Mouse (Mus musculus) spleen, postnatal 4 days (tissue): Measurements from ENCODE around the gene Vta1.

Experiments used
- DNase-seq, 2 experiments: peaks; one replicate each; pipeline ENCODE4 v3.0.0; 2022; ENCODE audit warnings: low spot score in 2 of 2

Vta1 gene

DNA sequence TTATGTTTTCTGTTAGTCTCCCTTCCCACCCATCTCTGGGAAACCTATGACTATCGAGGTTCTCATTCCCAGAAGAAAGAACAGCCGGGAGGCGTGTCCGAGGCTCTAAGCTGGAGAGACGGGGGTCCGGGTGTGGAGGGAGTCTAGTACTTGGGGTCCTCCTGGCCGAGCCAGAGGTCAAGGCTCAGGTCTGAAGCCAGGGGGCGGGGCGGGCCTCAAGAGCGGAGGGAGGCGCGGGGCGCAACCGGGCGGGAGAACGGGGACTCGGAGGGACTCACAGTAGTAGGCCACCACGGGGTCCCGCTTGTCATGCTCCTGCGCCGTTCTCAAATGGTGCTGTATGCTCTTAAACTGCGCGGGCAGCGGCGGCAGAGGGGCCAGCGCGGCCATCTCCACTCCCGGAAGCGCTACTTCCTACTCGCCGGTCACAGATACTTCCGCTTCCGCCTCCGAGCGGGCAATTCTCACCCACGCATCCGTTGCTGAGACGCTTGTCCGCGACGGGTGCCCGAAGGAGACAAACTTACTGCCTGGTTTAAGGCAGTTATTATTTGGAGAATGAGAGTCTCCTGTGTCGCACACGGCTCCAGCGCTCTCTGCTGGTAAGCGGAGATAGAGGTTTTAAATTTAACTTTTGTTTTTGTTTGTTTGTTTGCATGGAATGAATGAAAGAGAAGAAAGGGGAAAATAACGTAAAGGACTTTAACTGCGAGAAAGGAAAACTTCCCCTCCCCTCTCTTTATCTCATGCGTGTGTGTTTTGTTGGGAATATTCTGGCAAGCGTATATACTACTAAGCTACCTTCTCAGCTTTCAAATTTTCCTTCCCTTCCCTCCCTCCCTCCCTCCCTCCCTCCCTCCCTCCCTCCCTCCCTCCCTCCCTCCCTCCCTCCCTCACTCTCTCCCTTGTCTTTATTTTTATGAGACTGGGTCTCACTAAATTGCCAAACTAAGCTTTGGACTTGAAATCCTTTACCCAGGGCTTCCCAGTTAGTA, at the start of gene Vta1, which contains the start of gene Nmbr:
Gene Vta1, minus strand, starts transcription at position 489 of the 995 bp plus-strand sequence.
Gene Nmbr, plus strand, starts transcription at position 520 of the 995 bp plus-strand sequence.
- DNase-seq, result peak; percentile 94 to 95

DNA sequence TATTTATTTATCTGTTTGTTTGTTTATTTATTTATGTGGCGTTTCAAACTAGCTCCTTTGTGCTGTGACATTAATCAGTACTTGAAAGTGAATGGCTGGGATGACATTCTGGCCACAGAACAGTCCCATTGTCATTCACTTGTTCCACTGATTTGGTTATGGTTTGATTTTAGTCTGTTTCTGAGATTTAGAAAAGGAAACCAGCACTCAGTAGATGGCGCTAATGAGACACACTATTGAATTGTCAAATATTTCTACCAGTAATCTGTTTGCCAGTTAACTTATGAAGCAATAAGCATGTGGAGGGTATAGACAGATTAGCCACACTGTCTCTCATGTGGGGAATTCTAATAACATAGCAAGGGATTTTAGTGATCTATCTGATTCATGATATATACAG, 28.9 kb upstream of the Vta1 start:
- no peak for DNase-seq

DNA sequence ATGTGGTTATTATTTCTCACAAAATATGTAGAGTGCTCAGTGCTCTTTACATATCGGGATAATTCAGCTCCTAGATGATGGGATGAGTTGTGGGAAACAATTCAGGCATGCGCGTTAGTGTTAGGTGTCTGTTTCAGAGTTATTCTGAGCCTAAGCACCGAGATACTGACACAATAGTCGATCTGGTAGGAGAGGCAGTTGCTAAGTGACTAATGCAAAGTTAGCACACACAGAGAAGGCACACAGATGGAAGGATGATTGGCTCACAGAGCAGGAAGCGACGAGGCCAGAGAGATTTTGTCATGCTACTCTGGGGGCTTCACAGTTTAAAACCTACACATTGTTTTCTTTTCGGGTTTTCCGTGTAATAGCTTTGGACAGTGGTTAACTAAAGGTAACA, 20.3 kb upstream of the Vta1 start:
- no peak for DNase-seq

DNA sequence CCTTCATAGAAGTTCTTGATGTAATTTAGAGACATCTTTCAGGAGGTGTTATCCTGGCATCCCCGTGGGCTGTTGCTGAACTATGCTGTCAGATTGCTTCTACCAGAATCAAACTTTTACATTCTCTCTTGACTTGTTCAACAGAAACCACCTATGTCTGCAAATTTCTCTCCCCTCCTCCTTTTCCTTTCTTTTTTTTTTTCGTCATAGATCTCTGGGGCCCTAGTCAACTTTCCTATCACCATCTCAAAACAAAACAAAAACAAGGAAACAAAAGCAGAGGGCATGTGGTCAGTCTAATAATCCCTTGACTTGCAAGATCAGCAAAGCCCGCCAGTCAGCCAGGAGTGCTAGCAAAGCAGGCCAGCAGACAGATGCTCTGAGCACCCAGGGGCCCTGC, 12.8 kb upstream of the Vta1 start, which contains the start of gene Gje1:
Gene Gje1, minus strand, starts transcription at position 101 of the 400 bp plus-strand sequence.
- DNase-seq, result no peak

- DNase-seq, result no peak
Measured at GRCm38 (mm10) chr10:14703830-14704420, 1.4 kb downstream of the Vta1 start.

DNA sequence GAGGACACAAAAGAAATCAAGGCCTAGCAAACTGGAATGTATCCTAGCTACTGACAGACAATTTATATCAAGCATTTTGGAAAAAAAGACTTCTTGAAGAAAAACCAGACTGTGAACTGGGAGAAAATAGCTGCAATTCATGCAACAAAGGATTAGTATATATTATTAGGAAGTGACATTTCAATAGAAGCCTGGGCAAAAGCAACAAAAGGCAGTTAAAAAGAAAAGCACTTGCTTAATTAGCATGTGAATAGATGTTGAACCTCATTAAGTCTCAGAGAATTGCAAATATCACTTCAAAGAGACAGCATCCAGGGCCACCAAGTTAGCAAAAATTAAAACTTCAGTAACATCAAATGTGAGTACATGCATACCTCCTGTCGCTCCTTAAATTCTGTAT, 2.1 kb downstream of the Vta1 start:
- no peak for DNase-seq

DNA sequence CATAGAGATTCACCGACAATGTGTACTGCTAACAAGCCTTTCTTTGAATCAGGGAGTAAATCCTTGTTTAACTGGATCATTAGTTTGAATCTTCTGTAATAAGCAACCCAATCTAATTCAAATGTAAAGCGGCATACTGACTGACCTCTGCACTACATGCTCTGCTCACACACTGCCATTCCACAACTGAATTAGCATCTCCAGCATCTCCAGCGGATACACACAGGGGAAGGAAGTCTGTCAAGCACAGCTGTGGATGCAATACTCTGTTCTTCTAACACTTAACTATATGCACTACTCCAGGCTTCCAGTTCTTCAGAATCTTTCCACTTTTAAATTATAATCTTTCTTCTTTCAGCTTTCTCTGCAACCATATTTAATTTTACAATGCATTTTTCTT, 15.0 kb downstream of the Vta1 start:
- no peak for DNase-seq

GRCm38 (mm10) chr10:14688785-14689442, 16.4 kb downstream of the Vta1 start:
- DNase-seq, result no peak

- no peak for DNase-seq
Measured at GRCm38 (mm10) chr10:14685663-14686062, 19.7 kb downstream of the Vta1 start.

- no peak for DNase-seq
Measured at GRCm38 (mm10) chr10:14666147-14666546, 39.2 kb downstream of the Vta1 start.

DNA sequence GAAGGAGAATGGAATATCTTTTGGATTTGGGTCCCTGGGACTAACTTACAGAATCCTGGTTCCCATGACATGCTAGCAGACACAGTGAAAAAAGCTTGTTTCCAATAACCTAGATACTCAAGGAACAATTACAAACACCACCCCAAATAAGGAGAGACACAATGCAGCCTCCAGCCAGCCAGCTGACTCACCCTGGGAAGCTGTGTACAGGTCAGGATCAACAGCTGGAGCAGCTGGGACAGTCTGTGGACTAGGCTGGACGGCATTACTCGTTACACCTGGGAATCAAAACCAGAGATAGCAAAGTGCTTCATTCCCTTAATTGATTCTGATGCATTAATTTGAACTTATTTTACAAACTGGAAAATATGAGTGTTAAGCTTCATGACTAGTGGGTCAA, 44.5 kb downstream of the Vta1 start:
- DNase-seq, result no peak

DNA sequence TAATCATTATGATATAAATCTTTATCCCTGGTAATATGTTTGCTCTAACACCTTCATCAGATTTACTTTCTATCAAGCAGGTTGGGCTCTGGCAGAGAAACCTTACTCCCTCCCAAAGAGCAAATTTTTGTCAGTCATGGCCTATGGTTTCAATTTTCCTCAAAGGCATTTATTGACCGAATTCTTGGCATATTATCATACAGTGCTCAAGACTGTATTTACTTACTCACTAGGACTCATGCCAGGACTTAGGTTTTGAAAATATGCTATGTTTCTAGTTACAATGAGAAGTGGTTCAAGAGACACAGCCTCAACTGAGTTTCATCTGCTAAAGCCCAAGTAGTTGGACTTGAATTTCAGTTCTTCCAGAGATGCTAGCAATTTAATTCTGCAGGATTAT, 65.7 kb downstream of the Vta1 start:
- no peak for DNase-seq

GRCm38 (mm10) chr10:14639043-14639442, 66.3 kb downstream of the Vta1 start:
- DNase-seq, result no peak

DNA sequence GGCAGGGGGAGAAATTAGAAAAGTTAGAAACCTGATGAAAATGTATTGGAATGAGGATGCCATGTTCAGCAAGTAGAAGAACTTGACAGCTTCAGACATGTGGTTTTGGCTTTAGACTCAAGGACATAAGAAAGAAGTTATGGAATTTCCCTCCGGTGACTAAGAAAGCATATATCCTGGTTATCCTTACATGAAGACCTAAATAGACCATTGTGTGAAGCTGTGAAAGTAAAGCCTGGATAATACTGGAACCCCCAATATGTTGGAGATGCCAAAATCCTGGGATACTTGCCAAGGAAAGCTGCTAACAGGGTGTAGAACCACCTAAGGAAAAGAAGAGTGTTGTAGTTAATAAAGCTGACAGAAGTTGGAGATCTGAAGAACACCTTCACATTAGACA, 79.7 kb downstream of the Vta1 start:
- DNase-seq, result no peak

- DNase-seq, result no peak
Measured at GRCm38 (mm10) chr10:14619156-14619555, 86.2 kb downstream of the Vta1 start.

GRCm38 (mm10) chr10:14618301-14618700, 87.1 kb downstream of the Vta1 start:
- DNase-seq, result no peak

DNA sequence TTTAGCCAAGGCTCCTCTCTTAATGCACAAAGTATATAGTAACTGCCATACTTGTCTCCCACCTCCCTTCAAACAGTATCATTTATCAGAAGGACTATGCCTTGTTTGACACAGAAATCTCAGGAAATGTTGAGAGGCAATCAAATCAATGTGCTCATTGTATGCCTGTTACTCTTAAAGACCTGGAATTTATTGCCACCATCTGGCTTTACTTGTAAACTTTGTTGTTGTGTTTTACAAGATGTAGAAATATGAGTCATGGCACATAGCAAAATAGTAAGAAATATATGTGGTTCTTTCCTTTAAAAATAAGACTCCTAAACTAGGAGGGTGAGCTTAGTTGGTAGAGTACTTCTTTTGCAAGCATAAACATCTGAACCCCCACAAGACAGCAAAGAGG, 89.9 kb downstream of the Vta1 start:
- no peak for DNase-seq

- DNase-seq, result no peak
Measured at GRCm38 (mm10) chr10:14607597-14607996, 97.8 kb downstream of the Vta1 start.
